Mouse (Mus musculus) heart, embryonic 13.5 days (tissue): ENCODE measurements at regions not wholly inside any gene's neighbourhood (a gene's known extent, or its start where the extent isn't known, plus 50 kb on each side); places are given as distances from the start of the nearest gene placed in this dataset.

Experiments used
- ATAC-seq: fragments of 200-750 bp; cut with Nextera tagmentation; 2 replicates; pipeline ENCODE4 v1.8.0; 2017; ENCODE audit warnings: moderate TSS enrichment; ENCODE audit not compliant: insufficient number of reproducible peaks, low FRiP score, low TSS enrichment; ENCODE audit errors: extremely low read depth
- H3K27ac ChIP-seq: fragments of 300-500 bp; sonication (generic); replicated peaks from 2 replicates; pipeline ENCODE4 v1.5.1; 2015; ENCODE audit warnings: moderate library complexity, mild to moderate bottlenecking, inconsistent platforms
- H3K27me3 ChIP-seq: fragments of 300-500 bp; sonication (generic); replicated peaks from 2 replicates; pipeline ENCODE4 v1.6.1; 2015; ENCODE audit warnings: mild to moderate bottlenecking, inconsistent platforms
- H3K36me3 ChIP-seq: fragments of 300-500 bp; sonication (generic); 2 replicates; pipeline ENCODE4 v1.6.1; 2015; ENCODE audit warnings: mild to moderate bottlenecking, inconsistent platforms
- H3K4me1 ChIP-seq: fragments of 300-500 bp; sonication (generic); 2 replicates; pipeline ENCODE4 v1.6.1; 2015; ENCODE audit warnings: inconsistent platforms
- H3K4me2 ChIP-seq: fragments of 300-500 bp; sonication (generic); 2 replicates; pipeline ENCODE4 v1.6.1; 2015; ENCODE audit warnings: inconsistent platforms, mild to moderate bottlenecking, moderate library complexity
- H3K4me3 ChIP-seq: fragments of 300-500 bp; sonication (generic); 2 replicates; pipeline ENCODE4 v1.5.1; 2015; ENCODE audit warnings: moderate library complexity, mild to moderate bottlenecking, inconsistent platforms
- H3K9ac ChIP-seq: fragments of 300-500 bp; sonication (generic); 2 replicates; pipeline ENCODE4 v1.6.1; 2015; ENCODE audit warnings: inconsistent platforms, mild to moderate bottlenecking, moderate library complexity
- H3K9me3 ChIP-seq: fragments of 300-500 bp; sonication (generic); 2 replicates; pipeline ENCODE4 v1.6.1; 2016; ENCODE audit warnings: inconsistent platforms
- WGBS: fragments of 180-500 bp; shearing (Covaris S2); methylation state at CpG from one replicate; pipeline ENCODE4 v1.1.7; 2015; ENCODE audit warnings: mixed read lengths; 5-methylcytosine and 5-hydroxymethylcytosine counted together

- no peak overlapping the region for H3K9ac ChIP-seq
- no peaks in the 10 kb centered on the region for H3K27me3 ChIP-seq
- no peak overlapping the region for H3K4me3 ChIP-seq
- no peak overlapping the region for H3K27ac ChIP-seq
- no peak for ATAC-seq
- H3K36me3 ChIP-seq = no peaks in the 10 kb centered on the region
- no peaks in the 10 kb centered on the region for H3K9me3 ChIP-seq
- peak overlapping the region; percentile 17; the same call in 1 of the 2 replicates for H3K4me2 ChIP-seq
- H3K4me1 ChIP-seq = no peaks in the 10 kb centered on the region
- 70% methylated on average over 13 of the region's 13 CpGs for WGBS
These were observed 82.7 kb upstream of the Lingo2 start for GRCm38 (mm10) chr4:37034200-37034599.
